Mouse (Mus musculus) cortical plate, adult 2 months (tissue): ENCODE data around the gene Gm47841.

Experiments used
- CTCF ChIP-seq: fragments of 200-500 bp; IDR thresholded peaks from 2 replicates; pipeline ENCODE4 v1.5.1; 2011; ENCODE audit warnings: mild to moderate bottlenecking, control low read depth, low read length; ENCODE audit not compliant: insufficient read depth; ENCODE audit errors: extremely low read depth
- POLR2A ChIP-seq: fragments of 200-500 bp; IDR thresholded peaks from 2 replicates; pipeline ENCODE4 v1.6.1; 2011; ENCODE audit warnings: mild to moderate bottlenecking, low read length, control low read depth; ENCODE audit not compliant: insufficient read depth; ENCODE audit errors: extremely low read depth

GRCm38 (mm10) chr15:101066364-101066847 is 19.2 kb upstream of the Gm47841 start:
- no peak for TF ChIP-seq CTCF
- TF ChIP-seq POLR2A, result no peak
